9 mouse cellular contexts compared by ENCODE assay signal in genomic region chr3:35693039-35693438, GRCm38 (mm10).
DNase-seq lines count a peak whose midpoint lies in the region; ATAC-seq and TF ChIP-seq lines count a peak whose summit lies in the region.
"Had no signal": no experiment of that assay in that cellular context is flagged by ENCODE, and none has a peak within 500 bp of the region (broad histone marks: within the 10 kb centered on the region; RNA-seq: fewer than 3 reads in every experiment).

No protein-coding gene starts in this region.

- H3K36me3 ChIP-seq in lung, postnatal 0 days (ENCODE audit: insufficient read depth, low read length): no peaks in the 10 kb centered on the region
- H3K36me3 ChIP-seq: heart, embryonic 13.5 days had no signal

- no peak for TF ChIP-seq POLR2A in bone marrow, adult 2 months (IDR thresholded peaks at IDR 0.05; ENCODE audit: borderline replicate concordance, control insufficient read depth, low read depth, low read length)

- 5% methylated on average over 6 of the region's 6 CpGs for WGBS in bone marrow, adult 2 months
- WGBS in lung, postnatal 0 days: 31% methylated on average over 6 of the region's 6 CpGs

- intact Hi-C loops in heart, postnatal 36 days (cut with DNase I): loop anchor here (10.0 kb wide), 1 partner anchor 122 kb away; no protein-coding TSS in a partner anchor

- no peaks in the 10 kb centered on the region for H3K9me3 ChIP-seq in lung, postnatal 0 days (ENCODE audit: low read length)
- H3K9me3 ChIP-seq: heart, embryonic 13.5 days had no signal

- no peak overlapping the region for H3K4me3 ChIP-seq in bone marrow, adult 2 months (replicated peaks; ENCODE audit: control insufficient read depth, low read depth, low read length)
- no peak overlapping the region for H3K4me3 ChIP-seq in lung, postnatal 0 days (ENCODE audit: low read depth, low read length)
- H3K4me3 ChIP-seq: heart, embryonic 13.5 days had no signal

- peak; percentile 69 for TF ChIP-seq CTCF in bone marrow, adult 2 months (IDR thresholded peaks at IDR 0.05; ENCODE audit: control insufficient read depth, insufficient read depth, low read length)
- peak; percentile 90 for TF ChIP-seq CTCF in lung, postnatal 0 days (IDR thresholded peaks at IDR 0.05)

- no peak overlapping the region for H3K27ac ChIP-seq in bone marrow, adult 2 months (ENCODE audit: control insufficient read depth, insufficient read depth, low read depth, low read length, poor library complexity)
- no peak overlapping the region for H3K27ac ChIP-seq in lung, postnatal 0 days (ENCODE audit: low read length)
- H3K27ac ChIP-seq: heart, embryonic 13.5 days had no signal

- ATAC-seq in erythroblast, adult 5-6 weeks (replicated peaks; ENCODE audit: low FRiP score, poor library complexity, severe bottlenecking): peak; percentile 77
- peak; percentile 93 for ATAC-seq in lung, postnatal 0 days

- peak; percentile 86 to 92 for DNase-seq in CD8-positive naive resting alpha-beta T cell, adult 2 months (ENCODE audit: low read depth in 2 of 2, low spot score in 2 of 2)
- peak; percentile 34 to 53 for DNase-seq in heart, postnatal 36 days
- peak; percentile 70 for DNase-seq in layer of hippocampus, adult 9-10 months (ENCODE audit: low spot score)
- peak; percentile 89 for DNase-seq in lung, postnatal 0 days (ENCODE audit: low spot score)
- DNase-seq in ovary, postnatal 36 days (ENCODE audit: low spot score): peak; percentile 49
- peak; percentile 80 to 84 for DNase-seq in thymus, postnatal 10 days (ENCODE audit: low spot score in 2 of 2)

- no peaks in the 10 kb centered on the region; the same call in 1 of the 2 replicates for H3K4me1 ChIP-seq in bone marrow, adult 2 months (ENCODE audit: control insufficient read depth, insufficient read depth, low read length)
- no peaks in the 10 kb centered on the region for H3K4me1 ChIP-seq in lung, postnatal 0 days (ENCODE audit: insufficient read depth, low read depth, low read length)
- H3K4me1 ChIP-seq: heart, embryonic 13.5 days had no signal

- no peak overlapping the region for H3K9ac ChIP-seq in lung, postnatal 0 days (replicated peaks; ENCODE audit: low read depth)
- H3K9ac ChIP-seq: heart, embryonic 13.5 days had no signal

- H3K27me3 ChIP-seq in lung, postnatal 0 days (replicated peaks; ENCODE audit: insufficient read depth, low read length): no peaks in the 10 kb centered on the region
- H3K27me3 ChIP-seq: heart, embryonic 13.5 days had no signal

- no peak overlapping the region for H3K4me2 ChIP-seq in lung, postnatal 0 days (replicated peaks; ENCODE audit: low read depth, low read length)
- H3K4me2 ChIP-seq: heart, embryonic 13.5 days had no signal

- no peak for TF ChIP-seq EP300 in lung, postnatal 0 days (IDR thresholded peaks at IDR 0.05)
